Mouse (Mus musculus) CH12.LX (cell line): ENCODE results near the gene Asb16.

Source experiments
- HCFC1 ChIP-seq: IDR thresholded peaks from 2 replicates; pipeline ENCODE4 v1.6.1; 2012; ENCODE audit warnings: low read depth, mild to moderate bottlenecking, inconsistent platforms, low read length, improper control_type of control experiment
- SIN3A ChIP-seq: IDR thresholded peaks from 2 replicates; pipeline ENCODE4 v1.6.1; 2012; ENCODE audit warnings: low read length, improper control_type of control experiment, inconsistent platforms
- USF1 ChIP-seq: IDR thresholded peaks from 2 replicates; pipeline ENCODE4 v1.6.1; 2014; ENCODE audit warnings: low read depth, mild to moderate bottlenecking, inconsistent platforms, low read length, improper control_type of control experiment

- TF ChIP-seq SIN3A (no peak), USF1 (no peak), HCFC1 (no peak)
Observed at GRCm38 (mm10) chr11:102246871-102247270, 21.7 kb upstream of the Asb16 start.
